Mouse (Mus musculus) MEL (cell line): ENCODE results near the gene Tmeff2. TPM values are rescaled to one million over a fixed set of nuclear protein-coding genes. Genes with fewer than 3 reads are reported as not detected.

Source experiments
- DNase-seq: peaks from one replicate; pipeline ENCODE4 v3.0.0; 2011; ENCODE audit warnings: low read depth, low spot score
- H3K27ac ChIP-seq: 2 replicates; pipeline ENCODE4 v1.5.1; 2012; ENCODE audit warnings: low read depth, mild to moderate bottlenecking, control low read depth, low read length, moderate library complexity; ENCODE audit not compliant: control insufficient read depth
- H3K27me3 ChIP-seq, 2 experiments: fragments of 150-350 bp in 1 of 2; sonication (generic) in 1 of 2; 2 replicates each; pipeline ENCODE4 v1.6.1; 2012; ENCODE audit warnings: low read length in 2 of 2, mild to moderate bottlenecking in 2 of 2, improper control_type of control experiment in 1 of 2, moderate library complexity in 1 of 2; ENCODE audit not compliant: insufficient read depth in 2 of 2, control insufficient read depth in 1 of 2
- H3K36me3 ChIP-seq, 2 experiments: 2 replicates each; pipeline ENCODE4 v1.6.1; 2012 to 2014; ENCODE audit warnings: low read length in 2 of 2, improper control_type of control experiment in 1 of 2, inconsistent platforms in 1 of 2, mild to moderate bottlenecking in 1 of 2; ENCODE audit not compliant: insufficient read depth in 2 of 2, control insufficient read depth in 1 of 2
- H3K4me1 ChIP-seq, 2 experiments: fragments of 150-350 bp in 1 of 2; sonication (generic) in 1 of 2; 2 replicates each; pipeline ENCODE4 v1.6.1; 2012; ENCODE audit warnings: low read length in 2 of 2, improper control_type of control experiment in 1 of 2, mild to moderate bottlenecking in 1 of 2; ENCODE audit not compliant: insufficient read depth in 2 of 2, control insufficient read depth in 1 of 2
- H3K4me3 ChIP-seq, 2 experiments: fragments of 150-350 bp in 1 of 2; sonication (generic) in 1 of 2; 2 replicates each; pipeline ENCODE4 v1.5.1; 2012; ENCODE audit warnings: low read depth in 2 of 2, low read length in 2 of 2, mild to moderate bottlenecking in 2 of 2, moderate library complexity in 2 of 2, control low read depth in 1 of 2, improper control_type of control experiment in 1 of 2; ENCODE audit not compliant: control insufficient read depth in 1 of 2, insufficient read depth in 1 of 2
- H3K79me2 ChIP-seq: 2 replicates; pipeline ENCODE4 v1.6.1; 2012; ENCODE audit warnings: mild to moderate bottlenecking, low read length, moderate library complexity; ENCODE audit not compliant: control insufficient read depth, poor library complexity, insufficient read depth
- H3K9ac ChIP-seq: 2 replicates; pipeline ENCODE4 v1.6.1; 2012; ENCODE audit warnings: low read depth, mild to moderate bottlenecking, control low read depth, low read length, moderate library complexity; ENCODE audit not compliant: control insufficient read depth, poor library complexity, severe bottlenecking
- H3K9me3 ChIP-seq: fragments of 150-350 bp; sonication (generic); replicated peaks from 2 replicates; pipeline ENCODE4 v1.6.1; 2012; ENCODE audit warnings: mild to moderate bottlenecking, low read length, improper control_type of control experiment, moderate library complexity; ENCODE audit not compliant: insufficient read depth
- BHLHE40 ChIP-seq: IDR thresholded peaks from 2 replicates; pipeline ENCODE4 v1.6.1; 2012; ENCODE audit warnings: low read depth, mild to moderate bottlenecking, inconsistent platforms, low read length, improper control_type of control experiment, borderline replicate concordance
- CHD2 ChIP-seq: IDR thresholded peaks from 2 replicates; pipeline ENCODE4 v1.6.1; 2011; ENCODE audit warnings: low read length, improper control_type of control experiment
- CTCF ChIP-seq, 3 experiments: IDR thresholded peaks in 2 of 3; conservative IDR thresholded peaks in 1 of 3; 2 replicates each; pipeline ENCODE4 v1.5.1; 2011 to 2012; ENCODE audit warnings: low read length in 3 of 3, low read depth in 2 of 3, mild to moderate bottlenecking in 2 of 3, improper control_type of control experiment in 1 of 3, inconsistent platforms in 1 of 3, mixed read lengths in 1 of 3, moderate library complexity in 1 of 3; ENCODE audit not compliant: control insufficient read depth in 1 of 3, insufficient read depth in 1 of 3, poor library complexity in 1 of 3, severe bottlenecking in 1 of 3
- EP300 ChIP-seq, 2 experiments: IDR thresholded peaks; 2 replicates each; pipeline ENCODE4 v1.6.1; 2011; ENCODE audit warnings: improper control_type of control experiment in 2 of 2, low read length in 2 of 2, low read depth in 1 of 2, mild to moderate bottlenecking in 1 of 2
- ETS1 ChIP-seq: IDR thresholded peaks from 2 replicates; pipeline ENCODE4 v1.6.1; 2012; ENCODE audit warnings: low read depth, mild to moderate bottlenecking, inconsistent platforms, low read length, improper control_type of control experiment, moderate library complexity
- HCFC1 ChIP-seq: IDR thresholded peaks from 2 replicates; pipeline ENCODE4 v1.6.1; 2012; ENCODE audit warnings: low read depth, mild to moderate bottlenecking, inconsistent platforms, low read length, improper control_type of control experiment, moderate library complexity
- JUND ChIP-seq: IDR thresholded peaks from 2 replicates; pipeline ENCODE4 v1.6.1; 2011; ENCODE audit warnings: low read depth, mild to moderate bottlenecking, improper control_type of control experiment, low read length
- KAT2A ChIP-seq: conservative IDR thresholded peaks from 2 replicates; pipeline ENCODE4 v1.6.1; 2012; ENCODE audit warnings: low read depth, low read length, improper control_type of control experiment, inconsistent platforms
- MAFK ChIP-seq: IDR thresholded peaks from 2 replicates; pipeline ENCODE4 v1.6.1; 2011; ENCODE audit warnings: low read depth, mild to moderate bottlenecking, low read length, improper control_type of control experiment, borderline replicate concordance
- MAZ ChIP-seq: IDR thresholded peaks from 2 replicates; pipeline ENCODE4 v1.6.1; 2012; ENCODE audit warnings: low read depth, mild to moderate bottlenecking, inconsistent platforms, low read length, improper control_type of control experiment
- MXI1 ChIP-seq: IDR thresholded peaks from 2 replicates; pipeline ENCODE4 v1.6.1; 2011; ENCODE audit warnings: mild to moderate bottlenecking, low read depth, low read length, improper control_type of control experiment
- MYB ChIP-seq: IDR thresholded peaks from 2 replicates; pipeline ENCODE4 v1.6.1; 2011; ENCODE audit warnings: mild to moderate bottlenecking, low read depth, low read length, improper control_type of control experiment
- MYC ChIP-seq: IDR thresholded peaks from 2 replicates; pipeline ENCODE4 v1.6.1; 2011; ENCODE audit warnings: low read depth, mild to moderate bottlenecking, low read length, improper control_type of control experiment, moderate library complexity
- NELFE ChIP-seq: IDR thresholded peaks from 2 replicates; pipeline ENCODE4 v1.6.1; 2011; ENCODE audit warnings: low read depth, low read length, improper control_type of control experiment
- NRF1 ChIP-seq: IDR thresholded peaks from 2 replicates; pipeline ENCODE4 v1.6.1; 2014; ENCODE audit warnings: low read depth, mild to moderate bottlenecking, inconsistent platforms, low read length, improper control_type of control experiment, moderate library complexity; ENCODE audit not compliant: poor library complexity, insufficient read depth, severe bottlenecking
- POLR2A ChIP-seq, 2 experiments: IDR thresholded peaks; 2 replicates each; pipeline ENCODE4 v1.6.1; 2011 to 2012; ENCODE audit warnings: low read length in 2 of 2, mild to moderate bottlenecking in 2 of 2, control low read depth in 1 of 2, improper control_type of control experiment in 1 of 2, low read depth in 1 of 2, moderate library complexity in 1 of 2; ENCODE audit not compliant: control insufficient read depth in 1 of 2, insufficient read depth in 1 of 2, poor library complexity in 1 of 2
- POLR2AphosphoS2 ChIP-seq: IDR thresholded peaks from 2 replicates; pipeline ENCODE4 v1.6.1; 2011; ENCODE audit warnings: low read length, improper control_type of control experiment
- POLR2AphosphoS5 ChIP-seq: IDR thresholded peaks from 2 replicates; pipeline ENCODE4 v1.6.1; 2012; ENCODE audit warnings: low read depth, borderline replicate concordance, mild to moderate bottlenecking, inconsistent platforms, low read length, moderate library complexity, mixed read lengths
- RAD21 ChIP-seq: IDR thresholded peaks from 2 replicates; pipeline ENCODE4 v1.6.1; 2011; ENCODE audit warnings: mild to moderate bottlenecking, low read depth, low read length, improper control_type of control experiment
- SMC3 ChIP-seq: IDR thresholded peaks from 2 replicates; pipeline ENCODE4 v1.6.1; 2011; ENCODE audit warnings: low read depth, low read length, improper control_type of control experiment
- TBP ChIP-seq: IDR thresholded peaks from 2 replicates; pipeline ENCODE4 v1.8.0; 2011; ENCODE audit warnings: low read depth, low read length, improper control_type of control experiment
- TCF12 ChIP-seq: IDR thresholded peaks from 2 replicates; pipeline ENCODE4 v1.6.1; 2014; ENCODE audit warnings: low read depth, mild to moderate bottlenecking, inconsistent platforms, low read length, improper control_type of control experiment, moderate library complexity
- UBTF ChIP-seq: IDR thresholded peaks from 2 replicates; pipeline ENCODE4 v1.6.1; 2012; ENCODE audit warnings: low read depth, mild to moderate bottlenecking, inconsistent platforms, low read length, improper control_type of control experiment, moderate library complexity, borderline replicate concordance; ENCODE audit not compliant: insufficient read depth
- USF2 ChIP-seq, 2 experiments: IDR thresholded peaks; 2 replicates each; pipeline ENCODE4 v1.6.1; 2011 to 2012; ENCODE audit warnings: improper control_type of control experiment in 2 of 2, low read length in 2 of 2, borderline replicate concordance in 1 of 2, inconsistent platforms in 1 of 2, low read depth in 1 of 2, mild to moderate bottlenecking in 1 of 2; ENCODE audit not compliant: insufficient read depth in 1 of 2
- ZMIZ1 ChIP-seq: IDR thresholded peaks from 2 replicates; pipeline ENCODE4 v1.6.1; 2012; ENCODE audit warnings: low read depth, mild to moderate bottlenecking, inconsistent platforms, low read length, improper control_type of control experiment, moderate library complexity
- polyA plus RNA-seq, 2 experiments: library from polyadenylated mRNA; stranded (reverse) in 1 of 2; unstranded in 1 of 2; fragments of >175 nt in 1 of 2; fragments of >200 nt in 1 of 2; gene quantifications; 2 replicates each; pipeline versions ENCODE4 v1.2.1 to v1.2.4; 2012; ENCODE audit warnings: low replicate concordance in 2 of 2, low read depth in 1 of 2; ENCODE audit not compliant: insufficient read length in 2 of 2, insufficient read depth in 1 of 2, missing spikeins in 1 of 2
- total RNA-seq: library from RNA; depleted of rRNA; stranded (reverse); fragments of 300-350 nt; gene quantifications from 2 replicates; pipeline ENCODE4 v1.2.3, GENCODE M21; 2012

Tmeff2 gene
- total and polyA plus RNA-seq, 3 experiments = not detected

GRCm38 (mm10) chr1:51065652-51066051, 165.2 kb downstream of the Tmeff2 start:
- Histone ChIP-seq H3K27me3 (no peaks in the 10 kb centered on the region), H3K27ac (no peak overlapping the region), H3K36me3 (no peaks in the 10 kb centered on the region), H3K9ac (no peak overlapping the region), H3K79me2 (no peaks in the 10 kb centered on the region), H3K4me1 (no peaks in the 10 kb centered on the region), H3K4me3 (no peak overlapping the region), H3K9me3 (no peaks in the 10 kb centered on the region)
- DNase-seq = no peak
- TF ChIP-seq RAD21 (no peak), JUND (no peak), MAFK (no peak), MXI1 (no peak), SMC3 (no peak), HCFC1 (no peak), ETS1 (no peak), KAT2A (no peak), POLR2AphosphoS5 (no peak), NRF1 (no peak), TBP (no peak), POLR2AphosphoS2 (no peak), NELFE (no peak), EP300 (IDR thresholded peaks at IDR 0.05; ENCODE audit: low read depth in 1 of 2, low read length in 2 of 2) (no peak), CHD2 (no peak)

- Histone ChIP-seq H3K27me3 (no peaks in the 10 kb centered on the region), H3K27ac (no peak overlapping the region), H3K9ac (no peak overlapping the region), H3K36me3 (no peaks in the 10 kb centered on the region), H3K9me3 (no peaks in the 10 kb centered on the region), H3K79me2 (no peaks in the 10 kb centered on the region), H3K4me1 (no peaks in the 10 kb centered on the region), H3K4me3 (no peak overlapping the region)
- no peak for TF ChIP-seq SMC3
- TF ChIP-seq MXI1 = no peak
- TF ChIP-seq UBTF = no peak
- no peak for TF ChIP-seq MYB
- no peak for TF ChIP-seq POLR2AphosphoS2
- no peak for TF ChIP-seq POLR2A (IDR thresholded peaks at IDR 0.05; ENCODE audit: control insufficient read depth in 1 of 2, insufficient read depth in 1 of 2, low read depth in 1 of 2, low read length in 2 of 2, poor library complexity in 1 of 2)
- TF ChIP-seq TCF12 = no peak
- TF ChIP-seq CTCF (IDR thresholded peaks at IDR 0.05 in 2 of 3, conservative IDR thresholded peaks at IDR 0.05 in 1 of 3; ENCODE audit: control insufficient read depth in 1 of 3, insufficient read depth in 1 of 3, low read depth in 2 of 3, low read length in 3 of 3, poor library complexity in 1 of 3, severe bottlenecking in 1 of 3) = no peak
- no peak for TF ChIP-seq JUND
- TF ChIP-seq BHLHE40 = no peak
- no peak for TF ChIP-seq NELFE
- TF ChIP-seq ZMIZ1 = no peak
- no peak for TF ChIP-seq USF2 (IDR thresholded peaks at IDR 0.05; ENCODE audit: borderline replicate concordance in 1 of 2, insufficient read depth in 1 of 2, low read depth in 1 of 2, low read length in 2 of 2)
- no peak for TF ChIP-seq MAZ
- TF ChIP-seq MYC = no peak
- no peak for DNase-seq
These were observed 168.4 kb downstream of the Tmeff2 start for GRCm38 (mm10) chr1:51068814-51069213.
